Mouse (Mus musculus) B cell, adult 2 months (primary cell): Measurements from ENCODE around the gene Thsd7a.

Experiments
- DNase-seq, 2 experiments: peaks; one replicate each; pipeline ENCODE4 v3.0.0; 2022

The Thsd7a gene

GRCm38 (mm10) chr6:12748787-12749530 lies at the start of gene Thsd7a:
Gene Thsd7a, minus strand, starts transcription at chr6:12749410.
- DNase-seq, result no peak

GRCm38 (mm10) chr6:12787129-12787528 lies 37.9 kb upstream of the Thsd7a start:
- no peak for DNase-seq

GRCm38 (mm10) chr6:12786378-12786982 lies 37.3 kb upstream of the Thsd7a start:
- no peak for DNase-seq

- DNase-seq, result no peak
Measured at GRCm38 (mm10) chr6:12784918-12785618, 35.9 kb upstream of the Thsd7a start.

GRCm38 (mm10) chr6:12772799-12773198 lies 23.6 kb upstream of the Thsd7a start:
- DNase-seq, result no peak

- DNase-seq, result no peak
Measured at GRCm38 (mm10) chr6:12765191-12765590, 16.0 kb upstream of the Thsd7a start.

GRCm38 (mm10) chr6:12764606-12765005 lies 15.4 kb upstream of the Thsd7a start:
- DNase-seq, result no peak

GRCm38 (mm10) chr6:12763816-12764215 lies 14.6 kb upstream of the Thsd7a start:
- no peak for DNase-seq

GRCm38 (mm10) chr6:12759328-12760193 lies 10.4 kb upstream of the Thsd7a start:
- no peak for DNase-seq

GRCm38 (mm10) chr6:12752297-12752696 lies 3.1 kb upstream of the Thsd7a start:
- no peak for DNase-seq

GRCm38 (mm10) chr6:12750441-12750840 lies 1.2 kb upstream of the Thsd7a start:
- no peak for DNase-seq

- no peak for DNase-seq
Measured at GRCm38 (mm10) chr6:12749531-12750210, 461 bp upstream of the Thsd7a start.

- no peak for DNase-seq
Measured at GRCm38 (mm10) chr6:12748454-12748786, 790 bp downstream of the Thsd7a start.

GRCm38 (mm10) chr6:12747856-12748450 lies 1.3 kb downstream of the Thsd7a start:
- DNase-seq, result no peak

- no peak for DNase-seq
Measured at GRCm38 (mm10) chr6:12742791-12743190, 6.4 kb downstream of the Thsd7a start.

GRCm38 (mm10) chr6:12733924-12734323 lies 15.3 kb downstream of the Thsd7a start:
- DNase-seq, result no peak

GRCm38 (mm10) chr6:12716071-12716470 lies 33.1 kb downstream of the Thsd7a start:
- no peak for DNase-seq

- DNase-seq, result no peak
Measured at GRCm38 (mm10) chr6:12712581-12712980, 36.6 kb downstream of the Thsd7a start.

- no peak for DNase-seq
Measured at GRCm38 (mm10) chr6:12702925-12703324, 46.3 kb downstream of the Thsd7a start.

GRCm38 (mm10) chr6:12699089-12699488 lies 50.1 kb downstream of the Thsd7a start:
- DNase-seq, result no peak

GRCm38 (mm10) chr6:12693689-12694088 lies 55.5 kb downstream of the Thsd7a start:
- no peak for DNase-seq

- DNase-seq, result no peak
Measured at GRCm38 (mm10) chr6:12693239-12693638, 56.0 kb downstream of the Thsd7a start.
